Mouse (Mus musculus) cortical plate, adult 2 months (tissue): ENCODE data around the gene Impg1.

ENCODE experiments used
- CTCF ChIP-seq: fragments of 200-500 bp; IDR thresholded peaks from 2 replicates; pipeline ENCODE4 v1.5.1; 2011; ENCODE audit warnings: mild to moderate bottlenecking, control low read depth, low read length; ENCODE audit not compliant: insufficient read depth; ENCODE audit errors: extremely low read depth
- POLR2A ChIP-seq: fragments of 200-500 bp; IDR thresholded peaks from 2 replicates; pipeline ENCODE4 v1.6.1; 2011; ENCODE audit warnings: mild to moderate bottlenecking, low read length, control low read depth; ENCODE audit not compliant: insufficient read depth; ENCODE audit errors: extremely low read depth

DNA sequence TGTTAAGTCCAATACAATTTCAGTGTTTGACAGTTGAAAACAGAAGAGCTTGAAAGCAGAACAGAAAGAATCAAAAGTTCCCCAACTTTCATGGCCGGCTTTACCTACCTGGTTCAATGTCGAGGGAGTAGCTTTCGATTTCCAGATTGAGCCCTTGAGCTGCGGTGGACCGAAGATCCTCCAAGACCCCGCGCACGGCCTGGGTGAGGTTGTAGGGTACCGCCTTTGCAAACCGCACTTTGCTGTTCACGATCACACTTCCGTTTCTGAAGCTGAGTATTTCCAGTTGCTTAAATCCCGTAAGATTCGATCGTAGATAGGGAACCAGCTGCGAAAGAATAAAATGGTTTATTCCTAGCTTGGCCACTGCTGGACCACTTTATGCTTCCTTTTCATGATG, 123.5 kb downstream of the Impg1 start:
- TF ChIP-seq CTCF (no peak), POLR2A (no peak)
